Mouse (Mus musculus) heart, adult 11 months (tissue): ENCODE data around the gene Agl.

ENCODE experiments used
- DNase-seq: peaks from one replicate; pipeline ENCODE4 v3.0.0; 2022

Gene Agl

GRCm38 (mm10) chr3:116740963-116741362 lies 67.0 kb downstream of the Agl start:
- peak; percentile 67 for DNase-seq

GRCm38 (mm10) chr3:116740106-116740505 lies 67.9 kb downstream of the Agl start:
- DNase-seq = peak; percentile 27

DNA sequence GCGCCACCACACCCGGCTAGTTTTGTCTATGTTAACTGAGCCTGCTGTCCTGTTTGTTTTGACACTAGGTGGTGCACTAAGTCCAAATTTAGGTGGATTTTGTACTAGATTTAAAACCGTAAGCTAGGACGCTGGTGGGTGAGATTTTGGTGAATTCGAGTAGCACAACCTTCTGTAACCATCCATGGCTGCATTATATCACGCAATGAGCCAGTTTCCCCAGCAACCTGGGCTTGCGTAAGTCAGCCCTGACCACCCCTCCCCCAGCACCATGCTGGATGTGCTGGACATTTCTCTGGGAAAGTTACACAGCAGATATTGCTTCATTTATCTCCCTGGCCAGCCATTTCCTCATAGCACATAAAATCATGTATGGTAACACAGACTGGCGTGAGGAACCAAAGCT lies 70.6 kb downstream of the Agl start:
- peak; percentile 83 for DNase-seq

DNA sequence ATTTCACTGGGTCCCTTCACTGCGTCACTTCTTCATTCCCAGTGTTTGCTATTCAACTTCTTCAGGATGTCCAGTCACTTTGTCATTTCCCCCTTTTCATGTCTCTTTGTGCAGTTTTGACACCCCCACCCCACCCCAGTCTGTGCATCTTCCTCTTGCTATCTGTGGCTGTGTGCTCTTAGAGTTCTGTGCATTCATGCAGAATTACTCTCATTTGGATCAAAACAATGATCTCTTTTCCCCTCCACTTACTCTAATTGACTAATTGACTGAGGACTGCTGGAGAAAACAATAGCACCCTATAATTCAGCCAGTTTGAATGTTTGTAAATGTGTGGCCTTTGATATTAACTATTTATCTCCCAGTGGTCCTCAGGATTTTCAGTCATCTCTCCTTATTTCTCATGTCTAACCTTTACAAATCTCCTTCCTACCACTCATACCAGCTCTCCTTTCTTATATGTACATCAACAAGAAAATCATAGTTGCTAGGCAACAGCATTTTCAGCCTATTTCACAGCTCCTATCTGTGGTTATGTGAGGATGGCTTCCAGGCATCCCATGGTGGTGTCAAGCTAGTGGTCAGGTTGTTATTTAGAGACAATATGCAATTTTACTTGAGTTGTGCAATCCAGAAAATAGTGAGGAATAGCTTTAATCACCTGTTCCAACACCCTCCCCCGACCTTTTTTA lies 78.3 kb downstream of the Agl start:
- no peak for DNase-seq

DNA sequence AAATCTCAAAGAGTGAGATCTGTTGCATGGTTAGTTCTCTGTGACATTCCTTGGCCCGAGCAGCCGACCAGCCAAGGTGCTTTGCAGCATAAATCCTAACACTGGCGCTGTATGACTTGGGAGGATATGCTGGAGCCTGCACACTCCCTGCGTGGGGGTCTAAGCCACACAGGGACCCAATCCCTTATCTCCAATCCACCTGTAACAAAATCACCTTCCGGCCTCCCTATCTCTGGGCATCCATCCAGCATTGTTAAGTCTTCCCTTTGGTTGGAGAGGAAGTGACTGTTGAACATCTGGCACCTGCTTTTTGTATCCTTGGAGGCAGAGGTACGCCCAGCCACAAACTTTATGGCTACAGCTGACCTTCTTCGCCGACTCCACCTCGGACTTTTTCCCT lies 81.2 kb downstream of the Agl start:
- DNase-seq = peak; percentile 96

DNA sequence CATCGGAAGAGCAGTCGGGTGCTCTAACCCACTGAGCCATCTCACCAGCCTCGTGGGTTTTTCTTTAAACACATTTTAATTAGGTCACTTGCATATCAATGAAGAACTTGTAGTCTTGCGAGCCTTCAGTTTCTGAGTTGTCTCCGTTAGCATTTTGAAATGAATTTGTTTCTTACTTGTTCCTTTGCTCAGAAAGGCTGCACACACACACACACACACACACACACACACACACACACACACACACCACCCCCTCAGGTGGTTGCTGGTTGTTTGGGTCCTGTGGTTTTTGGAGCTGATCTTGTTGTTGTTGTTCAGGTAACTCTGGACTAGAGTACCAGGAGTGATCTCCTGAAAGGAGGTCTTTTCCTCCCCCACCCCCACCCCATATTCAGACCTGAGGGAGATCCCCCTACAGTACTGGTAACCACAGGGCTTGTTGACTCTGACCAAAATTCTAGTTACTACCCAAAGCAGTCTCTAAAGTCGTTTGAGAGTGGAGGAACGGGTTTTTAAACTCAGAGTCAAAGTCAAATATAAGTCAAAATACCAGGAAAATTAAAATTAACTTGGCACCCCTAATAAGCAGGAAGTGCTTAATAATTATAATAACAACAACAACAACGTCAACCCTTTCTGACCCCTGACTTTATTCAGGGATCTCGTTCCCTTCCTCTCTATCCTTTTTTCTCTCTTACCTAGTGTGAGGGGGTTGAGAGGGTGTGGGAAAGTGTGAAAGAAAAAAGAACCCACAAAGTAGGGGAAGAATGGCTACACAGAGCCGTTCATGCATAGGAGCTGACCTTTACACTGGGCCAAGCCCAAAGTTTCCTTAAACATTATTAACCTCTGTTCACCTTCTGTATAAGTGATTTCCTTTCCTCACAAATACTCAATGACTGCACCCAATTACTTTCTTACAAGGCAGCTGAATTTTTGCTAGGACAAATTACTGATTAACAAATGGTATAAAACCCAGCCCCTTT lies 84.2 kb downstream of the Agl start:
- DNase-seq = peak; percentile 29

GRCm38 (mm10) chr3:116722980-116723379 lies 85.0 kb downstream of the Agl start:
- DNase-seq = peak; percentile 4

GRCm38 (mm10) chr3:116718951-116719350 lies 89.0 kb downstream of the Agl start:
- DNase-seq = peak; percentile 41

DNA sequence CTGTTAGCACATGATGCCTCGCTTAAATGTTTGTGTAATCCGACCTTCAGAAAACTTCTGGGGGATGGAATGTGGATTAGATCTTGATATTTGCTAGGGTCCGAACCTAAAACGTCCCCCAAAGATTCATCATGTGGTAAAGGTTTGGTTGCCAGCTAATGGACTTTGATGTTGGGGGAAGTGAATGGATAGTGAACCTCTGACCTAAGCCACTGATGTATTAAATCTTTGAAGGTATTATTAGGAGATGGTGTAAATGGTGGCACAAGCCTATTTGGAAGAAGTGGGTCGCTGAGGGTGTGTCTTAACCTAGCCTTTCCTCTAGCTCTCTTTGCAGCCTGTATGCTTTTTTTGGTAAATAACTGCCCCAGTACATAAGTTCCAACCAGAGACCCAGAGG lies 94.9 kb downstream of the Agl start:
- DNase-seq = peak; percentile 27

- DNase-seq = no peak
These were observed 95.5 kb downstream of the Agl start, which contains the start of gene Slc35a3 for GRCm38 (mm10) chr3:116712436-116712881. Gene Slc35a3, minus strand, starts transcription at chr3:116712831.

- DNase-seq = peak; percentile 98
These were observed 96.1 kb downstream of the Agl start for GRCm38 (mm10) chr3:116711624-116712435.

GRCm38 (mm10) chr3:116710941-116711340 lies 97.0 kb downstream of the Agl start:
- DNase-seq = no peak

DNA sequence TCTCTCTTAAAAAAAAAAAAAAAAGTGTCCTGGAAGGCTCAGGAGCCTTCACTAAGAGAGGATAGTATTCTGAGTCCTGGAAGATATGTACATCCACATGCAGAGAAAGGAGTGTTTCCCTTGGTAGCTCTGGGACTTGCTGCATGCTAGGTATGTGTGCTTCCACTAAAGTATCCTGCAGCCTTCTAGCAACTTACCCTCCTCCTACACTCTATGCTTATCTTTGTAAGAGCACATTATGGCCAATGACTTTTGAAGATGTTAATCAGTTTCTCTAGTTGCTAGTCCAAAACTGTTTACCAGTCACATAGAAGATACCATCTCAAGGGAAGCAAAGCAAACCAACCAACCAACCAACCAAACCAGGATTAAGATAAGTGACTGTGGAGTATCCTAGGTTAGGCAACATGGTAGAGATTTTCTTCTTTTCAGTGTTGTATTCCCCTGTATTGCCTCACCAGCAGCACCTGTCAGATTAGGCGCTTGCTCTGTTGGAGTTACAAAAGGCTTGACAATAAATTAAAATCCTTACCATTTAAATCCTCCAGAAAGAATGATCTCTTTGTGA lies 102.2 kb downstream of the Agl start:
- DNase-seq = no peak

DNA sequence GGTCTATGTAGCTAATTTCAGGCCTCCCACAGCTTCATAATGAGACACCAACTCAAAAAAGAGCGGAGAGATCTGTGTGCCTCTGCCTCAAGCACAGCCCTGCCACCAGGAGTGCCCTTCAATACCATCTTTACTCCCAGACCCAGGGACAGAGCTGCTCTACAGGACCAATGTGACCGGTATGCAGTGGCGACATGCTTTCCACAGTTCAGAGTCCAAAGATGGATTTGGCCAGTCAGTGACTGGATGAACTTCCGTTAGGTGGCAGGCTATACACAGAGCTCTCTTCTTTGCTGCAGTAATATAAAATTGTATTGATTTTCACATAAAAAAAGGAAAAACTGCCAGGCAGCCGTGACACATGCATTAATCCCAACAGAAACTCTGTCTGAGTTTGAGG lies 104.1 kb downstream of the Agl start:
- no peak for DNase-seq

- DNase-seq = no peak
These were observed 105.2 kb downstream of the Agl start for GRCm38 (mm10) chr3:116702647-116703272.

GRCm38 (mm10) chr3:116701601-116702000 lies 106.4 kb downstream of the Agl start:
- DNase-seq = no peak

GRCm38 (mm10) chr3:116698786-116699185 lies 109.2 kb downstream of the Agl start:
- no peak for DNase-seq

- DNase-seq = no peak
These were observed 112.3 kb downstream of the Agl start for GRCm38 (mm10) chr3:116695666-116695985.

DNA sequence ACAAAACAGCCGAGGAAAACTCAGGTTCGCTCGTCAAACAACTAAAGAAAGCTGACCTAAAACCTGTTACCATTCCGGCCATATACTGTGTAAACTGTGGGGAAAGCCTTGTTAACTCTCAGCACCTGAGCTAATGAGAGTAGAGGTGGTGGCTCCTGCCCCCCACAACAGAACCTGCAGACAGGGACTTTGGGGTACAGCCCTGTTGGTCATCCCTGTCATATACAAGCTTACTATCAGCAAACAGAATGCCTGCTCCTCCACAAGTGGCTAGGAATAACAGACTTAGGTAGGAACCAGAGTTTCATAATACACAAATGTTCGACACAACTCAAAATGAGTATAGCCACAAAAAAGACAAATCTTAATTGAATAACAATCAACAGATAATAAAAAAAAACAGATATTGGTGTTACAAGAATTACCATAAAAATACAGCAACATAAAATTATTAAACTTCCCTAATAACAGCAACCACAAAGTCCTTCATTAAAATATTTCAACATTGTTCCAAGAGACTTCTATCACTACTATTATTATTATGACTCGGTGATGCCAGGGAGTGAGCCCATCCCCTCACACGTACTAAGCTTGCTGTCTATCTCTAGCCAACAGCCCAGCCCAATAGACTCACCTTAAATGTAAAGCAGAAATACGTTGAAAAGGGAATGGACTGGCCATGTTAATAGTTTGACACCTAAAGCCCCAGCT lies 112.9 kb downstream of the Agl start:
- DNase-seq = no peak

DNA sequence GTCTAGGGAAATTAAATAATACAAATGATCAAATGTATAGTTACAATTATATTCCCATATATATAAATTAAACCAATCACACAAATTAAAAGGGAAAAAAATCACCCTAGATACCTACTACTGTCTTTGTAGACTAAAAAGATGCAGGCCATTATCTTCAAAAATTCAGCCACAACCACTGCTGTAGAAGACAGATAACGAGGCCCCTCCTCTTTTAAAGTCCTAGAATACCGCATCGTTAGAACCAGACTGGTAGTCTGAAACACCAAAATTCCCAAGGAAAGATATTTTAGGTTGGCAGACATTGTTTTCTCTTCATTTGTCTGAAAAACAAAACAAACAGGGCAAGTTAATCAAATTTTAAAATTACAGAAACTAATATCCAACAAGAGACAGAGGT lies 113.7 kb downstream of the Agl start:
- DNase-seq = no peak
